Mouse (Mus musculus): ENCODE results near the gene Pim1.

The Pim1 gene

DNA sequence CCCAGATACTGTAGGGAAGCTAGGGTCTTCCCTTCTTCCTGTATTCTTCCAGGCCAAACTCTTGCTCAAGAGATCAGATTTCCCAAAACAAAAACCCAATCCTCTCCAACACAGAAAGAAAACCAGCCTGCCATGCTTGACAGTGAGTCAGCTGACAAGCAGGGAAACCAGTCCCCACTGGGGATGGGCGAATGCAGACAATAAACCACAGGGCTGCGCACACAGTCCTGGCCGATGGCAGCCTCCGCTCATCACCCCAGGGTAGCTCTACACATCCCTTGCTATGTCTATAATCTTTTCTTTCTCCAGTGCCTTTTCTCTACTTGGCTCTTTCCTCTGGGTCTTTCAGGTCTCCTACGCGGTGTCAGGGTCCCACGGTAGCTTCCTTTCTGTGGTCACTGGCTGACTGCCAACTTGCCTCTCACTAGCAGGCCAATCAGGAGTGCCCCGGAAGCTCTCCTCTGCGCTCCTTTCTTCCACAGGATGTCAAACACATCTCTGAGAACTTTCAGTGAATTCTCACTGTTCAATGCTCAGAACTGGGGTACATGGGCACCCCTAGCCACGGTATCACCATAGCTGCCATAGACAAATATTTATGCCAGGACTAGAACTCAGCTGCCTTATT, 41.3 kb downstream of the Pim1 start:
- DNase-seq = peak; percentile 70 to 83

DNA sequence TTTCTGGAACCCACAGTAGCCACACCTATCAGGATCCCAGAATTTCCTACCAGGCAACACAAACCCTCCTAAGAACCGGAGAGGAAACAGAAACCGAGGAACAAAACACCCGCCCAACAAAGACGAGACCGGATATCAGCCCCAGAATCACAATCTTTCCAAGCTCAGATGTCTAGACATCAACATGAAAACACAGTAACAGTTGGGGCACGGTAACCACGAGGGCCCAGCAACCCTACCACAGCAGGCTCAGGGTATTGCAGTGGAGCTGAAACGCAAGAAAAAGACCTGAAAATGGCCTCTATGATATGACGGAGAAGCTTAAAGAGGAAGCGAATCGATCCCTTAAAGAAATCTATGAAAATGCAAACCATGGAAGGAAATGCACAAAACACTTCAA, 43.3 kb downstream of the Pim1 start:
- peak; percentile 31 to 46 for DNase-seq

DNA sequence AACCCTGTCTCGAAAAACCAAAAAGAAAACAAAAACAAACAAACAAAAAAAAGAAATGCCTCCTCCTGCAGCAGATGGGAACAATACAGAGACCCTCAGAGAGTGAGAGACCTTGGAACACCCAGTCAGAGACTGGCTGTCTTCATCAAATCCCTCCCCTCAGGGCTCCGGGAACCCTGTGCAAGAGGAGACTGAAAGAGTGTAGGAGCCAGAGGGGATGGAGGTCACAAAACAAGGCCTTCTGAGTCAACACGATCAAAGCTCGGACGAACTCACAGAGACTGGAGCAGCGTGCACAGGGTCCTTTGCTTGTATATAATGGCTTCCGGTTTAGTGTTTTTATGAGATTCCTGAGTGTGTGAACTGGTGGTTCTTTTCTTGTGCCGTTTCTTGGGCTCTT, 49.9 kb downstream of the Pim1 start:
- no peak for DNase-seq

DNA sequence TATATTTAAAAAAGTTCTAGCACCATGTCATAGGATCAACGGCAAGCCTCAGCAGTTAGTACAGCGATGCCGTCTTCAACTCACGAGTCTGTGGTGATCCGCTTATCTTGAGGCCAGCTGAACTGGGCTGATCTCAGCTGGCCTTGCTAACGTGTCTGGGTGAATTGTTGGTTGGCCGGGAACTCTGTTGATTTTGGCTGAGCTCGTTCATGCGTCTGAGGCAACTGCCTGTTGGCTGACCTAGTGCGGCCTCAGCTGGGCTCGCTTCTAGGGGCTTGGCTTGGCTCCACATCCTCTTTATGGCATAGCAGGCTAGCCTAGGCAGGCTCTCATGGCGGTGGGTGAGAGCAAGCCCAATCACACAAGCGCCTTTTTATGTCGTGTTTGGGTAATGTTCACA, 50.9 kb downstream of the Pim1 start:
- no peak for DNase-seq

DNA sequence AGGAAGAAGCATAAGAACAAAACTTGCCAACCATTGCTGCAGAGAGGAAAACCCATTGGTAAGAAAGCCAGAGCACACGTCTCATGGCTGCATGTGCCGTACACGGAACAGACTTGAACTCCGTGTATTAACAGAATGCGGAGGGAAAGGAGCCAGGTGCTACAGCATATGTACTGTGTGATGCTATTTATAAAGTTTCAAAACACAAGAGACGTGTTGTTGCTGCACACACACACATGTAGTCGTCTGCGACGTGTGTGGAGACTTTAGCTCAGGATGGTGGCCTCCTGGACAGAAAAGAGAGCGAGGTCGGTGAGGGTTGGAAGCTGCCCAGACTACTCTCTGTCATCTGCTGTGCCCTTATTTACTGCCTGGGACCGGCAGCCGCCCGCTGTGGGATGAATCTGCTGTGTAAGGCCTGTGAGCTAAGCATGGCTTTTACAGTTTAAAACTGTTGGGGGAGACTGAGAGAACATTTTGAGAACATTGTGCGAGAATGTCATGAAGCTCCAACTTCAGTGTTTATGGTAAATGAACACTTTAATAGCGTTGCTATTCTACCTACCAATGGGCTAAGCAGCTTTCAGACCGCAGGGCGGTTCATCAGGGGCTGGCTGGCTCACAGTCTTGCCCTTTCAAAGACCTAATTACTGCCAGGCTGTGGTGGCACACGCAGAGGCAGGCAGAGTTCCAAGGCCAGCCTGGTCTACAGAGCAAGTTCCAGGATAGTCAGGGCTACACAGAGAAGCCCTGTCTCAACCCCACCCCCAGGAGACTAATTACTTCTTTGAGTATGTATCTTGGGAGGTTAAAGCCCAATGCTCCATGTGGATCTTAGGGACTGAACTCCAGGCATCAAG, 52.5 kb downstream of the Pim1 start:
- no peak for DNase-seq

DNA sequence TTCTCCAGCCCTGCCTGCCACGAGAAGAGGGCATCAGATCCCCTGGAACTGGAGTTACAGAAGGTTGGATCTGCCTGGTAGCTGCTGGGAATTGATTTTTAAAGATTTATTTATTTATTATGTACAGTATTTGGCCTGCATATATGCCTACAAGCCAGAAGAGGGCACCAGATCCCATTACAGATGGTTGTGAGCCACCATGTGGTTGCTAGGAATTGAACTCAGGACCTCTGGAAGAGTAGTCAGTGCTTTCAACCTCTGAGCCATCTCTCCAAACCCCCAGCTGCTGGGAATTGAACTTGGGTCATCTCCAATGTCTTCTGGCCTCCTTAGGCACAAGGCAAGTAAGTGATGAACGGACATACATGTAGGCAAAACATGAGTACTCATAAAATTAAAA, 53.5 kb downstream of the Pim1 start:
- DNase-seq = no peak

DNA sequence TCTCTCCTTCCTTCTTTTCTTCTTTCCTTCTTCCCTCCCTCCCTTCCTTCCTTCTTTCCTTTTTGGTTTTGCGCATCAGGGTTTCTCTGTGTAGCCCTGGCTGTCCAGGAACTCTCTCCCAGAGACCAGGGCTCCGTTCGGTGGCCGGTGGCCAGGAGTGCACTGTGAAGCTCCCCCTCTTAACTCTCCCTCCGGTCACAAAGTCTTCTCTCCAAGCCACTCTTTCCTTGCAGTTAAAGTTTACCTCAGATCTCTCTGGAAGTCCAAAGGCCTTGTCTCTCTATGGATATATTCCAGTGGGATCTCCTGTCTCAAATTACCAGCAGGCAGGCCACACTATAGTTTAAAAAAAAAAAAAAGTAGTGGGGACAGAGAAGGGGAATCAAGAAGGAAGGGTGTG, 54.7 kb downstream of the Pim1 start:
- no peak for DNase-seq

Data from thymus, postnatal 36 days (tissue).